Mouse (Mus musculus) hindbrain, embryonic 11.5 days (tissue): ENCODE results near the gene Abhd12. TPM values are rescaled to one million over a fixed set of nuclear protein-coding genes. Genes with fewer than 3 reads are reported as not detected.

Experiments used
- ATAC-seq: fragments of 200-750 bp; cut with Nextera tagmentation; 2 replicates; pipeline ENCODE4 v1.8.0; 2017; ENCODE audit warnings: mild to moderate bottlenecking, moderate TSS enrichment, moderate library complexity; ENCODE audit not compliant: low FRiP score
- DNase-seq: peaks from one replicate; pipeline ENCODE4 v3.0.0-alpha.2; 2015; ENCODE audit warnings: low spot score
- H3K27ac ChIP-seq: fragments of 300-500 bp; sonication (generic); 2 replicates; pipeline ENCODE4 v1.5.1; 2014; ENCODE audit warnings: mild to moderate bottlenecking, low read depth, low read length
- H3K27me3 ChIP-seq: fragments of 300-500 bp; sonication (generic); 2 replicates; pipeline ENCODE4 v1.6.1; 2014; ENCODE audit warnings: mild to moderate bottlenecking, low read length, moderate library complexity, mixed read lengths; ENCODE audit not compliant: control insufficient read depth, insufficient read depth
- H3K36me3 ChIP-seq: fragments of 300-500 bp; sonication (generic); 2 replicates; pipeline ENCODE4 v1.6.1; 2014; ENCODE audit warnings: mild to moderate bottlenecking, low read length, moderate library complexity, mixed read lengths; ENCODE audit not compliant: control insufficient read depth, insufficient read depth
- H3K4me1 ChIP-seq: fragments of 300-500 bp; sonication (generic); replicated peaks from 2 replicates; pipeline ENCODE4 v1.6.1; 2014; ENCODE audit warnings: low read length, mixed read lengths; ENCODE audit not compliant: control insufficient read depth, insufficient read depth
- H3K4me2 ChIP-seq: fragments of 300-500 bp; sonication (generic); replicated peaks from 2 replicates; pipeline ENCODE4 v1.6.1; 2014; ENCODE audit warnings: mild to moderate bottlenecking, low read depth, low read length
- H3K4me3 ChIP-seq: fragments of 300-500 bp; sonication (generic); 2 replicates; pipeline ENCODE4 v1.5.1; 2014; ENCODE audit warnings: low read depth, low read length
- H3K9ac ChIP-seq: fragments of 300-500 bp; sonication (generic); 2 replicates; pipeline ENCODE4 v1.6.1; 2014; ENCODE audit warnings: low read depth, low read length
- H3K9me3 ChIP-seq: fragments of 300-500 bp; sonication (generic); 2 replicates; pipeline ENCODE4 v1.6.1; 2016; ENCODE audit warnings: low read length; ENCODE audit not compliant: control insufficient read depth
- WGBS: fragments of 180-500 bp; shearing (Covaris S2); extraction: QIAGEN DNeasy Blood & Tissue Kit; methylation state at CpG from one replicate; pipeline ENCODE4 v1.1.7; 2014; 5-methylcytosine and 5-hydroxymethylcytosine counted together
- polyA plus RNA-seq: library from polyadenylated mRNA; unstranded; fragments of >200 nt; fragmentation: Nextera tagmentation; extraction: Ambion mirVana; gene quantifications from 2 replicates; pipeline ENCODE4 v1.2.1, GENCODE M21; 2014

Gene Abhd12
- polyA plus RNA-seq, 1 experiment from 2014 or later = 56.2 TPM

DNA sequence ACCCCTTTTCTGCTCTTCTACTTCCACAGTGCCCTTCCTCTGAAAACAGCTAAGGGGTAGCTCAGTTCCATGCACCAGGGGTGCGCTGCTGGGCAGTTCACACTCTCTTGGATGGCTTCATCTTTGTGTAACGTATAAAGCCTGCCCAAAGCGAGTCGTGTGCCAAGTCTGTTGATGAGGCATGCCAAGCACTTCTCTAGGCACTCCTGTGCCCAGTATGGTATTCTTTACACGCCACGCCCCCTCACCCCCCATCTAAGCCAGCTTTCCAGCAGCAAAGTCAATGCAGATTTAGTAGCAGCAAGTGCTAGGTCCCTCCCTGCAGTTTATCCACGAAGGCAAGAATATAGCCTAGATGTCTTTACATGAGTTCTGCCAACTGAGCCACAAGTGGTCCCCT is 69.9 kb downstream of the Abhd12 start:
- Histone ChIP-seq H3K9me3 (no peaks in the 10 kb centered on the region), H3K9ac (no peak overlapping the region), H3K4me3 (no peak overlapping the region), H3K4me2 (no peak overlapping the region), H3K27ac (no peak overlapping the region), H3K4me1 (no peaks in the 10 kb centered on the region), H3K36me3 (no peaks in the 10 kb centered on the region), H3K27me3 (no peaks in the 10 kb centered on the region)
- ATAC-seq (no peak), DNase-seq (no peak)
- WGBS = 93% methylated on average over 7 of the region's 7 CpGs

DNA sequence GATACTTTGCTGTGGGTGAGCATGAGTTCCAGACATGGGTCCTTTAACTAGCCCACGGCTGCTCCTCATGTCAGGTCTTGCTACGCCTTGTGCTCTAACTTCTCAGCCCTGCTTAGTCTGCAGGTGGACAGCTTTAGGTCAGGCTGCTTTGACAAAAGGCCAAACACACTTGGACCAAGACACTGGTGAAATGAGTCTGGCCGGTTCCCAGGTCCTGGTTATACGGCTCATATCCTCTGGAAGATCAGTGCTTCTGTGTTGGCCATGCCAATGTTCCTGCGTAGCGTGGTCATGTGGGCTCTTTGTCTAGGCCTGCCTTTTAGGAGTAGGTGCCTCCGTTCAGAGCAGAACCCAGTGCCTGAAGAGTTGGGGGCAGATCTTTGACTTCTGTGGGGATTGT is 72.5 kb downstream of the Abhd12 start:
- H3K4me3 ChIP-seq = no peak overlapping the region
- H3K27me3 ChIP-seq = no peaks in the 10 kb centered on the region
- 94% methylated on average over 7 of the region's 7 CpGs for WGBS
- H3K27ac ChIP-seq = no peak overlapping the region
- no peaks in the 10 kb centered on the region for H3K4me1 ChIP-seq
- no peak for ATAC-seq
- H3K36me3 ChIP-seq = no peaks in the 10 kb centered on the region
- no peak for DNase-seq
- H3K4me2 ChIP-seq = no peak overlapping the region
- H3K9ac ChIP-seq = no peak overlapping the region
- H3K9me3 ChIP-seq = no peaks in the 10 kb centered on the region

DNA sequence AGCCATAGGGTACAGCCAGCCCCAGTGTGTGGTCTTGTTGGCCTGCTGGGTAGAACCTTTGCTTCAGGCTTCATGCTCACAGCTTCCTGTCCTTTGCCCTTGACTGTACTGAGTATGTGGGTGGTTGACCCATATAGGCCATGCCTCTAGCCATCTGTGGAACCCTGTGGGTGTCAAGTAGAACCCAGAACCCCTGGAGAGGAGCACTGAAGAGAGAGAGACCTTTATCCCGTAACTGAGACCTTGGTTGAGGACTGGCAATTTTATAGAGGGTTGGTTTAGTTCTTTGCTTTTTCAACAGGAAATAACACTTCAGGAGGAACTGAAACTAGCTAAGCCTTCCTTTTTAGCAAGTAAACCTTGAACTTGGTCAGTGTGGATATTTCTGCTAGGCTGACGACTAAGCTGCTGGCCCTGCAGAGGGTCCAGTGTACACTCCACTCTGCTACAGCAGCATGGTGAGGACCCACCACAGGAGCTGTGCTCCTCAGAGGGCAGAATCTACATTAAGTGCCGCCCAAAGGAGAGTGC is 73.6 kb downstream of the Abhd12 start:
- no peaks in the 10 kb centered on the region for H3K27me3 ChIP-seq
- peaks cover 5% of the 10 kb centered on the region; the same call in 1 of the 2 replicates for H3K36me3 ChIP-seq
- no peak overlapping the region for H3K9ac ChIP-seq
- ATAC-seq (no peak), DNase-seq (no peak)
- no peaks in the 10 kb centered on the region for H3K9me3 ChIP-seq
- no peak overlapping the region for H3K27ac ChIP-seq
- H3K4me1 ChIP-seq = no peaks in the 10 kb centered on the region
- WGBS = 74% methylated on average over 3 of the region's 3 CpGs
- no peak overlapping the region for H3K4me2 ChIP-seq
- no peak overlapping the region for H3K4me3 ChIP-seq

GRCm38 (mm10) chr2:150830011-150830410 is 74.5 kb downstream of the Abhd12 start:
- Histone ChIP-seq H3K36me3 (peaks cover 5% of the 10 kb centered on the region; the same call in 1 of the 2 replicates), H3K9me3 (no peaks in the 10 kb centered on the region)
- WGBS = 93% methylated on average over 2 of the region's 2 CpGs

DNA sequence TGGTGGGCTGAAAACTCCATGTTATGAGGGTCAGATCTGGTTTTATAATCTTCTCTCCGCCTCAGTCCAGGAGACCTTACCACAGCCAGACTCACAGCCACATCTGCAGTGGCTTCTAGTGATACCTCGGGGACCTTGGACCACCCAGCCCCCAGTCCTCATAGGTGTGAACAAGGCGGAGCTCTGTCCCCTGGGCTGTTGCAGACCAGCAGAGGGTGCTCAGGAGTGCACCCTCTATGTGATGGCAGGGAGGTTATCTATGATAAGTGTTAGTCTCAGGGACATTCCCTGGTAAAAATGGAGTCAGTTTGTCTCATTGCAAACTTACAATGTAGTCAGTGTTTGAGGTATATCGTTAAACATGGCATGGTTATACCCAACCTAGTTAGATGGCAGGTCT is 75.9 kb downstream of the Abhd12 start:
- Histone ChIP-seq H3K27me3 (no peaks in the 10 kb centered on the region), H3K4me3 (no peak overlapping the region), H3K36me3 (peaks cover 5% of the 10 kb centered on the region; the same call in 1 of the 2 replicates), H3K9ac (no peak overlapping the region), H3K4me1 (no peaks in the 10 kb centered on the region), H3K4me2 (no peak overlapping the region), H3K27ac (no peak overlapping the region), H3K9me3 (no peaks in the 10 kb centered on the region)
- no peak for ATAC-seq
- DNase-seq = no peak
- WGBS = 86% methylated on average over 4 of the region's 4 CpGs

More at GRCm38 (mm10) chr2:150830011-150830410, 74.5 kb downstream of the Abhd12 start:
- Histone ChIP-seq H3K4me2 (no peak overlapping the region), H3K9ac (no peak overlapping the region), H3K4me3 (no peak overlapping the region), H3K27me3 (no peaks in the 10 kb centered on the region), H3K4me1 (no peaks in the 10 kb centered on the region), H3K27ac (no peak overlapping the region)
- ATAC-seq (no peak), DNase-seq (no peak)

GRCm38 (mm10) chr2:150828164-150828563 is 76.4 kb downstream of the Abhd12 start:
- no peak for DNase-seq
- ATAC-seq = no peak
- WGBS = 93% methylated on average over 3 of the region's 3 CpGs
- Histone ChIP-seq H3K36me3 (peaks cover 5% of the 10 kb centered on the region; the same call in 1 of the 2 replicates), H3K4me1 (no peaks in the 10 kb centered on the region), H3K27ac (no peak overlapping the region), H3K4me3 (no peak overlapping the region), H3K9ac (no peak overlapping the region), H3K9me3 (no peaks in the 10 kb centered on the region), H3K4me2 (no peak overlapping the region), H3K27me3 (no peaks in the 10 kb centered on the region)

GRCm38 (mm10) chr2:150826426-150826825 is 78.1 kb downstream of the Abhd12 start:
- DNase-seq = no peak

DNA sequence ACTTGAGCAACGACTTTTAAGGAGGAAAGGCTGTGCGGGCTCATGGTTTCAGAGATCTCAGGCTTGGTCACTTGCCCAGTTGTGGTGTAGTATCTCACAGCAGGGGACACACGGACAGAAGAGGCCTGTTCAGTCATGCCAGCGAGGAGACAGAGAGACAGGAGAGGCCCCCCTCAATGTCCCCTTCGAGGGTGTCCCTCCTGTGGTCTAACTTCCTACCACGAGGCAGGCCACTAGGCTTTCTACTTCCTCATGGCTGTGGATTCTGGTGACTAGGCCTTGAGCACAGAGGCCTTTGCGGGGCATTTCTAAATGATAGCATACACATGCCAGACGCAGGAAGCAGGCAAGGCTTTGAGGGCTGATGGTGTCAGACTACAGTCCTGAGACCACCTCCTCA is 81.6 kb downstream of the Abhd12 start:
- Histone ChIP-seq H3K27me3 (no peaks in the 10 kb centered on the region), H3K27ac (no peak overlapping the region), H3K36me3 (peaks cover 5% of the 10 kb centered on the region; the same call in 1 of the 2 replicates), H3K9ac (no peak overlapping the region), H3K4me2 (no peak overlapping the region), H3K4me1 (no peaks in the 10 kb centered on the region), H3K9me3 (no peaks in the 10 kb centered on the region), H3K4me3 (no peak overlapping the region)
- ATAC-seq (no peak), DNase-seq (no peak)
- WGBS = 87% methylated on average over 8 of the region's 8 CpGs

More at GRCm38 (mm10) chr2:150826426-150826825, 78.1 kb downstream of the Abhd12 start:
- Histone ChIP-seq H3K4me3 (no peak overlapping the region), H3K27me3 (no peaks in the 10 kb centered on the region), H3K4me1 (no peaks in the 10 kb centered on the region), H3K27ac (no peak overlapping the region), H3K9me3 (no peaks in the 10 kb centered on the region), H3K4me2 (no peak overlapping the region), H3K9ac (no peak overlapping the region), H3K36me3 (peaks cover 5% of the 10 kb centered on the region; the same call in 1 of the 2 replicates)
- no peak for ATAC-seq
- WGBS = 81% methylated on average over 3 of the region's 3 CpGs

- ATAC-seq = no peak
- H3K4me1 ChIP-seq = no peaks in the 10 kb centered on the region
- H3K4me2 ChIP-seq = no peak overlapping the region
- no peak overlapping the region for H3K4me3 ChIP-seq
- DNase-seq = no peak
- H3K27ac ChIP-seq = no peak overlapping the region
- no peaks in the 10 kb centered on the region for H3K27me3 ChIP-seq
- no peaks in the 10 kb centered on the region for H3K9me3 ChIP-seq
- 90% methylated on average over 8 of the region's 8 CpGs for WGBS
- H3K36me3 ChIP-seq = no peaks in the 10 kb centered on the region
- no peak overlapping the region for H3K9ac ChIP-seq
These were observed 83.8 kb downstream of the Abhd12 start for GRCm38 (mm10) chr2:150820720-150821119.
